Mouse (Mus musculus) erythroblast, embryonic 14.5 days (primary cell): Measurements from ENCODE around the gene Sema4f.

Experiments used
- GATA1 ChIP-seq: IDR thresholded peaks from 2 replicates; pipeline ENCODE4 v1.6.1; 2012; ENCODE audit warnings: low read length, inconsistent platforms, mixed read lengths
- TAL1 ChIP-seq: IDR thresholded peaks from 3 replicates; pipeline ENCODE4 v1.6.1; 2012; ENCODE audit warnings: low read length, inconsistent platforms, mixed read lengths

DNA sequence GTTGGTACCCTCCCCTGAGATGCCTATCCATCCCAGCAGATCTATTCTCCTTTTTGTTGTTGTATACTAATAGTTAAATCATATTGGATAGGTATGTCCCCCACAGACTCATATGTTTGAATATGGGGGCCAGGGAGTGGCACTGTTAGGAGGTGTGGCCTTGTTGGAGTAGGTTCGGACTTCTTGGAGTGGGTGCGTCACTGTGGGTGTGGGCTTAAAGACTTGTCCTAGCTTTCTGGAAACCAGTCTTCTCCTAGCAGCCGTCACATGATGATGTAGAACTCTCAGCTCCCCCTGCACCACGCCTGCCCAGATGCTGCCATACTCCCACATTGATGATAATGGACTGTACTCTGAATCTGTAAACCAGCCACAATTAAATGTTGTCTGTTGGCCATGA lies 41.3 kb downstream of the Sema4f start:
- no peak for TF ChIP-seq GATA1
- TF ChIP-seq TAL1 = no peak
